Mouse (Mus musculus) urinary bladder, postnatal 36 days (tissue): ENCODE results near the gene Rasa3.
A peak's percentile ranks its signal among the peaks of the same experiment; 100 is the strongest.

ENCODE experiments used
- DNase-seq, 2 experiments: peaks; one replicate each; pipeline ENCODE4 v3.0.0; 2022; ENCODE audit warnings: low spot score in 2 of 2, mixed read lengths in 1 of 2

The Rasa3 gene

DNA sequence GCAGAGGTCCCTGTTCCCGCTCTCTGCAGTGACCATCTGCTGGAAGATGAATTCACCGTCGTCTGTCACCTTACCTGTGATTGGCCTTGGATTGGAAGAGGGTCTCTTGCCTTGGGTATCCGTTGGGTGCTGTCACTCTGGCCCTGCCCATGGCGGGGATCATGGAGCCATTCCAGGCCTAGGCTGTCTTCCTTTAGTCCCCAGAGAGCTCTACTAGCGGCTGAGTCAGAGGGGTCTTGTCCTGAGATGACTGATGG, 125.9 kb downstream of the Rasa3 start:
- DNase-seq = no peak

- peak; percentile 79 to 91 for DNase-seq
These were observed 126.5 kb downstream of the Rasa3 start for GRCm38 (mm10) chr8:13550718-13551573.

DNA sequence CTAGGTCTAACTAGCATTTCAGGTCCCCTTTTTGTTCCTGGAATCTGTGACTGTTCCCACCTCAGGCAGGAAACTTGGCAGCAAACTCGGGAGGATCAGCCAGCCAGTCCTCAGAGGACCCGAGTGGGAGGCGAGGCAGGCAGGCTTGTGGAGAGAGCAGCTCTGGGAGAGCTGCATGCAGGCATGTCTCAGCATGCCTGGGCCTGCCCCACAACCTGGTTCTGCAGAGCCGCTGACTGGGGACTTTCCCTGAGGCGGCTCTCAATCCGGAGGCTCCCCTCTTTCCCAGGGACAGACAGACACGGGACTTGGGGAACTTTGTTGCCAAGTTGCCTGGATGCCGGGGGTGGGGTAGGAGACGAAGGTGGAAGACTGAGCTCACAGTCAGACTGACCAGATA, 128.6 kb downstream of the Rasa3 start:
- peak; percentile 67 to 81 for DNase-seq

DNA sequence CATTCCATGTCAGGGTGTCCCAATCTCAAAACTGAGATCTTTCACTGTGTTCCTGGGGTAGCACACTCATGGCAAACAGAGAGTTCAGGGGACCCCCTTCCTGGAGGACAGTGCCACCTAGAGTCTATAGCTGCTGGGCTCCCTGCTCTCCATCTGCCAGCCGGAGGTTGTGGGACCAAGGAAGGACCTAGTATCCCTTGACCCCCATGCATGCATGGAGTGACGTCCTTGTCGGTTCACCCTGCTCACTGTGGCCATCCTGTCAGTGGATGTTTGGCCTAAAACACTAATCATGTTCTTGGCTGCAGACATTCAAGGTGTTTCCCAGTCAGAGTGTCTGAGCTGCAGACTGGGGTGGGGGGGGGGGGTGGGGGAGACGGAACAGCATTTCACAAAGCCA, 129.2 kb downstream of the Rasa3 start:
- peak in 1 of 2 experiments; percentile 42 for DNase-seq

DNA sequence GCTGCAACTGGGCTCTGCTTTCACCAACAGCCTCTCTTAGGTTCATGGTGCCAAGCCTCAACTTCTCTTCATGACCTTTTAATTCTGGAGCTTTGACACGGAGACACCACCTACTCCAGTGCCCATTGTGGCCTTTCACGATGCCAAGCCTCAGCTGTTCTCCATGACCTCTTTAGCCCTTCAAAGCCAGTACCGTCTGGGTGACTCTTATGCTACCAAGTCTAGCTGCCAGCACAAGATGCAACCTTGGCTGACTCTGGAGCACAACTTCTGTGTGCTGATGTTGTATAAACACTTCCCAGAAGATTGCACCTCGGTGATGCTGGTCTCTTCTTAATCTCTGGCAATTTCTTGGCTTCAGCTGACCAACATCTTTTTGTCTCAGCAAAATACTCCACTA, 131.0 kb downstream of the Rasa3 start:
- no peak for DNase-seq

- DNase-seq = no peak
These were observed 135.9 kb downstream of the Rasa3 start for GRCm38 (mm10) chr8:13541526-13541925.

DNA sequence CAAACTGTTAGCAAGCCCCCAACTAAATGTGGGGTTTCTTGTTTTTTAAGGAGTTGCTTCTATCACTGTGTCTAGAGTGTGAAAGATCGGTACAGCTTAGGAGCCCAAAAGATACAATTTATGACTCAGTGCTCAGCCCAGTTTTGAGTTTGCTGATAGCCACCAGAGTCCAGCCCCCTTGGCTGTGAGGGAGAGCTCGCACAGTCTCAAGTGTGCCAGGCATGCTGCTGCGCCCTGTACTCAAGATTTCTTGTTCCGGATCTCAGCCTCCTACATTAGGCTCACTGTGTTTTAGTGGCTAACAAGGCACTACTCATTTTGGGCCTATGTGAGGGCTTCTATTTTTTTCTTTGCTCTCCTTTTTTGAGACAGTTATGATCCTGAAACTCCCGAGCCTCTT, 137.3 kb downstream of the Rasa3 start:
- DNase-seq = no peak

- DNase-seq = peak in 1 of 2 experiments; percentile 67
These were observed 138.6 kb downstream of the Rasa3 start for GRCm38 (mm10) chr8:13538821-13539220.

- DNase-seq = no peak
These were observed 140.3 kb downstream of the Rasa3 start for GRCm38 (mm10) chr8:13537102-13537501.

GRCm38 (mm10) chr8:13533123-13533522, 144.3 kb downstream of the Rasa3 start:
- DNase-seq = no peak

GRCm38 (mm10) chr8:13531602-13532171, 145.7 kb downstream of the Rasa3 start:
- no peak for DNase-seq

- DNase-seq = peak; percentile 63 to 86
These were observed 146.5 kb downstream of the Rasa3 start for GRCm38 (mm10) chr8:13530941-13531340.

DNA sequence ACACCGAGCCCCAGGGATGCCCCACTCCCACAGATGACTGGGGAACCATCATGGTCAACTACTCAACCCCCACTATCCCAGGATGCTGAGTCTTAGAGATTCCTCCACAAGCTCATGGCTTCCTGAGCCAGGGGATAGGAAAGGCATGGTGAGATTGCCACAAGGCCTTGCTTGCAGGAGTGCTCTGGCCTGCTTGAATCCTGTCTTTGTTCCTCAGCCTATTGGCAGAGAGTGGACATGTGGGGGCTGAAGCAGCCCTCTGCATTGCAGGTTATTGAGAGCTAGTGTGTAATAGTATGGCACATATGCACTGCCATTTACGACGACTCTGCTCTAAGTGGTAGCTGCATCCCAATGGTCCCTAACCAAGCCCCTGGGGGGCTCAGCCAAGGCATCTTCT, 147.0 kb downstream of the Rasa3 start:
- DNase-seq = no peak

DNA sequence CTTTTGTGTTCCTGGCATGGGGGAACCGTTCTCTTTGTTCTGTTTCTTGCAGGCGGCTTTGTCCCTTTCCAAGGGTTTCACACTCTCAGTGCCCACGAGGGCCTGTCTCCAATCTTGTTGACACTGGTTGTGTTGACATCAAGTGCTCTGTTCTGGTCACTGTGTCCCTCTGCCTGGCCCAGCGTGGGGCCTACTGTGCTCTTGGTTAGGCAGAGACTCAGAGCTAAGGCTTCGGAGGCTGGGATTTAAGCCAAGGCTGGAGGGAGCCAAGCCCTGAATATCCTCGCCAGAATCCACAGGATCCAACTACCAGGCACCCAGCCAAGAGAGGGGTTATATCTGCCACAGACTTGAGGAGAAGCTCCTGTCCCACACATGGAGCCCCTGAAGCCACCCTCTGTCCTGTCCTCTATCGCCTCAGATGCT, 147.5 kb downstream of the Rasa3 start:
- peak; percentile 62 to 83 for DNase-seq

- DNase-seq = peak in 1 of 2 experiments; percentile 31
These were observed 148.2 kb downstream of the Rasa3 start for GRCm38 (mm10) chr8:13529011-13529840.

DNA sequence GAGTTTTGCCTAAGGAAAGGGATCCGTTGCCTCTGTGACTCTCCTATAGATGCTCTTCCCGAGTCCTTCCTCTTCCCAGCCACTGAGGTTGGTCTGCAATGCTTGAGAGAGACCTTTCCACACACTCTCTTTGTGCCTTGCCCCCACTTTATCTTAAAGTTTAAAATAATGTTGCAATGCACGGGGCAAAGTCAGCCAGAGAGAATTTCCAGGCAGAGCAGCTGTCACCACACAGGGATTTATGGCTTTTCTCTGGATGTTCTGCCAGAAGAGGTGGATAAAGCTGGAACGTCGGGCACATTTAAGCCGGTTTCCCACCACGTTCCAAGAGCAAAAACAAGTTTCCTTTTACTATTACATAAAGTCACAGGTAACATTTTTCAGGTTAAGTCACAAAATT, 156.0 kb downstream of the Rasa3 start:
- DNase-seq = no peak

GRCm38 (mm10) chr8:13520349-13520748, 157.1 kb downstream of the Rasa3 start:
- DNase-seq = no peak

DNA sequence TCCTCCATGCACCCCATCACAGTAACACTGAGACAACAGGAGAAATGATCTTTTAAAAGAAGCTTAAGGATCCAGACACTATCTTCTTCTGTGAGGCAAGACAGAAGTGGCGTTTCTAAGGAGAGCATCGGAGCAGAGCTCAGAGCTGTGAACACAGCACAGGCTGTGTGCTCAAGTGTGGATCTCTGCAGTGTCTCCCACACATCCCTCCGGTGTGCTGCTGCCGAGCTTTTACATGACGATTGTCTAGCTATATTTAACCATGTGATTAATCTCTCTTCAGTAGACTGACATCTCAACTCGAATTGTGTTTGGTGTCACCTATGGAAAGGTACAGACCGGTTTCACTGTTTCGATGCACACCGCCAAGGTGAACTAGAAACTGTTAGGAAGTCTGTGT, 157.9 kb downstream of the Rasa3 start:
- no peak for DNase-seq

DNA sequence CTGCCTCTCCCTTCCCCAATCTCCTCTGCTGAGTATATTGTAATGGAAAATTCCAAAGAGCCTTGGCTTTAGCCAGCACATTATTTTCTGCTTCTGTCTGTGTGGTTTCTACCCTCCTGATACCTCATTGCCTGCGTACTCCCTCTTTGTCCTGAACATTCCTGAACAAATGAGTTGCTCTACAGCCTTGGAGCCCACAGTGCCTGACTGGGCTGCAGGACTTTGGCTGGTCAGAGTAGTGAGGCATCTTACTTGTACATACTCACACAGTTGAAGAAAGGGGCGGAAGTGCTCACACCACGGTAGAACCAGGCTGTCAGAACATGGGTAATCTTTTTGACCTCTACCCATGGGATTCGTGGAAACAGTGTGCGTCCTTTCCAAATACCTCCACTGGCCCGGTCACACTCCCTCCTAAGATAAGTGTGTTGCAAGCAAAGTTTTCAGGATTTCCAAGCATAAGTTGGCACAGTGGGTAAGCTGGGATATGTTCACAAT, 160.1 kb downstream of the Rasa3 start:
- DNase-seq = no peak
